Mouse (Mus musculus) neural tube, embryonic 10.5 days (tissue): ENCODE data around the gene Pitpna.

Experiments used
- DNase-seq: peaks from one replicate; pipeline ENCODE4 v3.0.0-alpha.2; 2017; ENCODE audit warnings: low spot score; ENCODE audit errors: extremely low spot score

Gene Pitpna

GRCm38 (mm10) chr11:75657841-75658240, 69.9 kb downstream of the Pitpna start:
- DNase-seq, result no peak

GRCm38 (mm10) chr11:75658311-75658710, 70.4 kb downstream of the Pitpna start:
- DNase-seq, result no peak

- DNase-seq, result no peak
Observed at GRCm38 (mm10) chr11:75658996-75659750, 71.3 kb downstream of the Pitpna start.

- DNase-seq, result no peak
Observed at GRCm38 (mm10) chr11:75660081-75660590, 72.2 kb downstream of the Pitpna start.

GRCm38 (mm10) chr11:75660941-75661800, 73.3 kb downstream of the Pitpna start:
- DNase-seq, result no peak

DNA sequence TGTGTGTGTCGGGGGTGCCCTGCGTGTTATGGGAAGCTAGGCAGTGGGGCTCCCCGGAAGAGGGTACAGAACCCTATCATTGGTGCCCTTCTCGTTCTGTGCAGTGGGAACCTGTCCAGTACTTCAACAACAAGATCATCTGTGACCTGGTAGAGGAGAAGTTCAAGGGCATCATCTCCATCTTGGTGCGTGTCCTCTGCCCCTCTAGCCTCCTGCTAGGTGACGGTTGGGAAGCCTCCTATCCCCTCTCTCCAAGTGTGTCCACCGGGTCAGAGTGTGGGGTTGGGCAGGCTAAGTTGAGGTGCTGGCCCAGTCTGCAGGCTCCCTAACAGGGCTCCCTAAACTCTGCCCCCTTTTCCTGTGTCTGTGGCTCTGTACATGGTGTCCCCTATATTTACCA, 74.2 kb downstream of the Pitpna start:
- DNase-seq, result no peak

DNA sequence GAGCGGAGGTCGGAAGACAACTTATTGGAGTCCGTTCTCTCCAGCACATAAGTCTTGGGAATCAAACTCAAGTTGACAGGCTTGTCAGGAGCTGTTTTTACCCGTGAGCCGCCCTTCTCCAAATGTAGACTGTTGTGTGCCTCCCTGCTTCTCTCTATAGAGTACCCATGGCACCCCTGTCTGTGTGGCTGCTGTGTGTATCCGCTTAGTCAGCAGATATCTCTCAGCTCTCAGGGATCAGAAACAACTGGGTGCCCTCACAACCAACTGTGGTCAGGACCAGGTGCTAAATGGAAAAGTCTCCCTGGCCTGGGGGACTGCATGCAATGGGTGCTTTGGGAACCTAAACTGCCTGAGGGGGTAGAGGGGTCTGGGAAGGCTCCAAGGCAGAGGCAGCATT, 78.4 kb downstream of the Pitpna start:
- no peak for DNase-seq

DNA sequence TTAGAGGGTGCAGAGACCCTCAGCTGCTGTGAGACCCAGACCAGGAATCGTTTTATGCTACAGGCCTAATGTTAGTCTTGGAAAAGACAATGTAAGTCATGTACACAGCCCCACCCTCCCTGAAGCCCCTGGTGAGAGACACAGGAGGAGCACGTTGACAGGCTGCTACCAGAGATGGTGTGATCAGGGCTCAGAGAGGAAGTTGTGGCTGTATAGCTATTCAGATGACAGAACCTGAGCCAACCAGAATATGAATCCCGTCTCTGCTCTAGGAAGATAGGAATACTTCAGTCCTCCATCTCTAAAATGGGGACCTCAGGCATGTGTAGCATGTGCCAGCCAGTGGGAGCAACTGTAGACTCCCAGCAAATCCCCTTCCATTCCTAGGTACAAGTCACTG, 80.7 kb downstream of the Pitpna start:
- DNase-seq, result no peak

GRCm38 (mm10) chr11:75669176-75669852, 81.4 kb downstream of the Pitpna start:
- DNase-seq, result no peak

- no peak for DNase-seq
Observed at GRCm38 (mm10) chr11:75669853-75670200, 81.9 kb downstream of the Pitpna start.

DNA sequence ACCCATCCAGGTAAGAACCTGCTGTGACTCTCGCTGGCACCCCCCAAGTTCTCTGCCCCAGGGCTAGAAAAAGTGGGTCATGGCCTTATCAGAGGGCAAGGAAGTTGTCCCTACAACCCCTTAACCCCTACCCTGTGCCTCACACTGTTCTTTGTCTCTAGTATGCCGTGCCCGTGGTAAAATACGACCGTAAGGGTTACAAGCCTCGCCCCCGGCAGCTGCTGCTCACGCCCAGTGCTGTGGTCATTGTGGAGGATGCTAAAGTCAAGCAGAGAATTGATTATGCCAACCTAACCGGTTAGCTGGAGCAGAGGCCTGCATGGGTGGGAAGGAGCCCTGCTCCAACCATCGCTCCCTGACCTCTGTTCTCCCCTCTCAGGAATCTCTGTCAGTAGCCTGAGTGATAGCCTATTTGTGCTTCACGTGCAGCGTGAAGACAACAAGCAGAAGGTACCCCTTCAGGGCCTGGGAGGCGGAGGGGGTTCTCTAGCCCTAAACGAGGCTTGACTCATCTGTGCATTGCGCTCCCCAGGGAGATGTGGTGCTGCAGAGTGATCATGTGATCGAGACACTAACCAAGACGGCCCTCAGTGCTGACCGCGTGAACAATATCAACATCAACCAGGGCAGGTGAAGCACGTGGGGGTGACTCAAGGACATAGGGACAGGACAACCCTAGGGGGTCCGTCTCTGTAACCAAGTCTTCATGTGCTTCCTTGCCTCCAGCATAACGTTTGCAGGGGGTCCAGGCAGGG, 83.7 kb downstream of the Pitpna start:
- DNase-seq, result no peak

GRCm38 (mm10) chr11:75673411-75673810, 85.5 kb downstream of the Pitpna start:
- DNase-seq, result no peak

DNA sequence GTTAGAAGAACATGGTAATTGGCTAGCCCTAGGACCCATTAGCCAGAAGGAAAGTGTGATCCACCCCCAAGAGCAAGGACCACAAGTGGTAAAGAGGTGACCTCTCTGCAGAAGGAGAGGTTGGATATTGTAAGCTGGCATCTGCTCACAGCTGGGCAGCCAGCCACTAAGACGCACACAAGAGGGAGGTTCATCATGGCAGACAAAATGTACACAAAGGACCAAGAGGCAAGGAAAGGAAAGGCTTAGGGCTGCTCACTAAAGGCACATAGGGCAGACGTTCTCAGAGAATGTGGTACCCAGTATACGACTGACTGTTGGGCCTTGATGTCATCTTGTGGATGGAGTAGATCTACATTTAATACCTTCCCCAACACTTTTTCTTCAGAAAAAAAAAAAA, 87.0 kb downstream of the Pitpna start:
- DNase-seq, result no peak

- DNase-seq, result no peak
Observed at GRCm38 (mm10) chr11:75677881-75678746, 90.2 kb downstream of the Pitpna start.
